Mouse (Mus musculus) thymus, adult 2 months (tissue): ENCODE results near the gene Prlhr. TPM values are rescaled to one million over a fixed set of nuclear protein-coding genes. Genes with fewer than 3 reads are reported as not detected.

Experiments used
- DNase-seq: peaks from one replicate; pipeline ENCODE4 v3.0.0; 2021
- H3K27ac ChIP-seq: fragments of 200-500 bp; 2 replicates; pipeline ENCODE4 v1.5.1; 2012; ENCODE audit warnings: low read length, control low read depth; ENCODE audit not compliant: control insufficient read depth, insufficient read depth
- H3K27me3 ChIP-seq: fragments of 200-500 bp; 2 replicates; pipeline ENCODE4 v1.6.1; 2012; ENCODE audit warnings: mild to moderate bottlenecking, low read length, moderate library complexity, mixed read lengths; ENCODE audit not compliant: control insufficient read depth, insufficient read depth
- H3K36me3 ChIP-seq: fragments of 200-500 bp; 2 replicates; pipeline ENCODE4 v1.6.1; 2012; ENCODE audit warnings: mild to moderate bottlenecking, low read length, moderate library complexity; ENCODE audit not compliant: control insufficient read depth, insufficient read depth
- H3K4me1 ChIP-seq: fragments of 200-500 bp; replicated peaks from 2 replicates; pipeline ENCODE4 v1.6.1; 2012; ENCODE audit warnings: low read length; ENCODE audit not compliant: control insufficient read depth, insufficient read depth
- H3K4me3 ChIP-seq: fragments of 200-500 bp; 2 replicates; pipeline ENCODE4 v1.5.1; 2012; ENCODE audit warnings: mild to moderate bottlenecking, low read length, control low read depth, moderate library complexity; ENCODE audit not compliant: control insufficient read depth, insufficient read depth
- CTCF ChIP-seq: fragments of 200-500 bp; IDR thresholded peaks from 2 replicates; pipeline ENCODE4 v1.5.1; 2012; ENCODE audit warnings: mild to moderate bottlenecking, control low read depth, low read length, moderate library complexity, borderline replicate concordance; ENCODE audit not compliant: control insufficient read depth, poor library complexity, insufficient read depth; ENCODE audit errors: extremely low read depth
- POLR2A ChIP-seq: fragments of 200-500 bp; IDR thresholded peaks from 2 replicates; pipeline ENCODE4 v1.6.1; 2012; ENCODE audit warnings: mild to moderate bottlenecking, low read length, control low read depth, moderate library complexity; ENCODE audit not compliant: control insufficient read depth, poor library complexity, insufficient read depth; ENCODE audit errors: extremely low read depth
- WGBS: fragments of 180-500 bp; shearing (Covaris S2); methylation state at CpG from one replicate; pipeline ENCODE4 v1.1.7; 2018; 5-methylcytosine and 5-hydroxymethylcytosine counted together
- polyA plus RNA-seq: library from polyadenylated mRNA; depleted of rRNA; stranded (reverse); fragments of >200 nt; gene quantifications from 2 replicates; pipeline ENCODE4 v1.2.3, GENCODE M21; 2012

Gene Prlhr
- polyA plus RNA-seq, 1 experiment = 0.08 TPM

GRCm38 (mm10) chr19:60463440-60463839, 4.7 kb downstream of the Prlhr start:
- no peaks in the 10 kb centered on the region for H3K36me3 ChIP-seq
- no peak for TF ChIP-seq CTCF
- TF ChIP-seq POLR2A = no peak
- no peaks in the 10 kb centered on the region; the same call in 1 of the 2 replicates for H3K27me3 ChIP-seq
- H3K4me1 ChIP-seq = peaks cover 3% of the 10 kb centered on the region; the same call in 1 of the 2 replicates
- WGBS = 90% methylated on average over 3 of the region's 3 CpGs
- H3K27ac ChIP-seq = no peak overlapping the region
- H3K4me3 ChIP-seq = no peak overlapping the region
- DNase-seq = no peak

DNA sequence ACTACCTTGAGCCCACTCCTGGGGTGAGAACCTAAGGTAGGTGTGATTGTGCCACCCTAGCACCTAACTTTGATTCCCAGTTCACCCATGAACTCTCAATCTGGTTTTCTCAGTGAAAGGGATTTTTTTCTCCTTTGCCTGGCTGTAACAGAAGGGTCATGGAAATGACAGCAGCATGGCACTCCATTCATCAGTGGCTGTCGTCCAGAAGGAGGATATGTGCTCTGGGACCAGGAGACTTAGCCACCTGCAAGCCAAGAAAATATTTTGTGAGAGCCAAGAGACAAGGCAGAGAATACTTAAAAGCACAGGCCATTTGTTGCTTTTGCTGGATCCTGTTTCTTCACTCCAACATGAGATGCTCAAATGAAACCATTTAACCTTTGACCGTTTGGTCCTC, 6.6 kb downstream of the Prlhr start:
- Histone ChIP-seq H3K36me3 (no peaks in the 10 kb centered on the region), H3K27me3 (no peaks in the 10 kb centered on the region), H3K4me1 (no peaks in the 10 kb centered on the region), H3K4me3 (no peak overlapping the region), H3K27ac (no peak overlapping the region)
- DNase-seq = no peak
- no peak for TF ChIP-seq CTCF
- no peak for TF ChIP-seq POLR2A
- WGBS = 81% methylated on average over 2 of the region's 2 CpGs

DNA sequence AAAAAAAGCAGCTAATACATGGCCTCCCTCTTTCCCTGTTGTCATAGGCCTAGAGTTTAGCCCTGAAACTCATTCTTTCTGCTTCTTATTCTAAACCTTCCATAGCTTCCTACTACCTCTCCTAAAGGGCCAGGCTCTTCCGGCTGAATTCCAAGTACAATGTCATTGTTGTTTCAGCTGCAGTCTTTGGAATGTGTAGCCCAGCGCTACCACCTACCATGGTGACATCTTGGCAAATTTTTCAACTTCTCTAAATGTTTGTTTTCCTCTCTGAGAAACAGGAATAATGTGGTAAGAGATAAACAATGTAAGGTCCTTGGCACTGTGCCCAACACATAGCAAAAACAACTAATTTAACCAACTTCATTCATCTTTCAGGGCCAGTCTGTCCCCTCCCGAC, 8.4 kb downstream of the Prlhr start:
- no peak for TF ChIP-seq POLR2A
- TF ChIP-seq CTCF = no peak
- Histone ChIP-seq H3K27ac (no peak overlapping the region), H3K4me3 (no peak overlapping the region), H3K4me1 (no peaks in the 10 kb centered on the region), H3K36me3 (no peaks in the 10 kb centered on the region), H3K27me3 (no peaks in the 10 kb centered on the region)
- WGBS = 33% methylated on average over 3 of the region's 3 CpGs
- no peak for DNase-seq

GRCm38 (mm10) chr19:60459071-60459470, 9.0 kb downstream of the Prlhr start:
- 88% methylated on average over 2 of the region's 2 CpGs for WGBS
- DNase-seq = no peak
- no peak overlapping the region for H3K4me3 ChIP-seq

DNA sequence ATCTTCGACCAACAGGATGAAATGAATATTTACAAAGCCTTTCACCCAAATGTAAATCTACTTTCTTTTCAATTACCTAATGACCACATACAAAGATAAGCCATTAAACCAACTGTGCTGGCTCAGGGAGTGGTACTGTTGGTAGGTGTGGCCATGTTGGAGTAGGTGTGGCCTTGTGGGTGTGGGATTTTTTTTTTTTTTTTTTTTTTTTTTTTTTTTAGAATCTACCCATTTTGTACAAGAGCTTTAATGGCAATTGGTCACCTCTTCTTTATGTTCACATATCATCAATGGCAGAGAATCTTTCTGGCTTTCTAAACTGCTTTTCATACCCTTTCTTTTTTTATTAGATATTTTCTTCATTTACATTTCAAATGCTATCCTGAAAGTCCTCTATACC, 12.3 kb downstream of the Prlhr start:
- Histone ChIP-seq H3K27me3 (no peaks in the 10 kb centered on the region), H3K4me3 (no peak overlapping the region), H3K4me1 (no peaks in the 10 kb centered on the region), H3K27ac (no peak overlapping the region), H3K36me3 (no peaks in the 10 kb centered on the region)
- 93% methylated on average over 1 of the region's 1 CpGs for WGBS
- TF ChIP-seq CTCF (no peak), POLR2A (no peak)
- DNase-seq = no peak

More at GRCm38 (mm10) chr19:60459071-60459470, 9.0 kb downstream of the Prlhr start:
- H3K36me3 ChIP-seq = no peaks in the 10 kb centered on the region
- TF ChIP-seq POLR2A (no peak), CTCF (no peak)
- H3K27me3 ChIP-seq = no peaks in the 10 kb centered on the region
- no peaks in the 10 kb centered on the region for H3K4me1 ChIP-seq
- no peak overlapping the region for H3K27ac ChIP-seq

DNA sequence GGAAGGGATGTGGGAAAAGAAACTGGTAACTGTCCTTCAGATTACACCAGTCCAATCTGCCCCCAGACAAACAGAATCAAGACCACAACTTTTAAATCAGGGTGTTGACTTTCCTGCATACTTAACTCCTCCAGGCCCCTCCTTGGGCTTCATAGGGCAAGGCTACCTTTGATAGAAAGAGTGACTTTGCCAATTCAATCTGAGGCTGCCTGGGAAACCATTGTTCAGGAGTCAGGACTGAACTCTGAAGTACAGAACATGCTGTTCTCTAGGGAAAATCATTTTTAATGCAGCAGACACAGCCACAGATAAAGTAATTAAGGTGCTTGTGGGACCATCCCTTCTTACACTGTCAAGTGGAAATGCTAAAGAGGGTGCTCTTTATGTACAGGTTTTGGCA, 27.6 kb downstream of the Prlhr start:
- DNase-seq = no peak
- TF ChIP-seq POLR2A (no peak), CTCF (no peak)

GRCm38 (mm10) chr19:60440083-60440482, 28.0 kb downstream of the Prlhr start:
- Histone ChIP-seq H3K4me3 (no peak overlapping the region), H3K27me3 (no peaks in the 10 kb centered on the region), H3K36me3 (no peaks in the 10 kb centered on the region), H3K27ac (no peak overlapping the region), H3K4me1 (no peaks in the 10 kb centered on the region)
- no peak for TF ChIP-seq POLR2A
- DNase-seq = no peak
- WGBS = 78% methylated on average over 5 of the region's 5 CpGs

More for the DNA sequence above, 27.6 kb downstream of the Prlhr start:
- no peak overlapping the region for H3K27ac ChIP-seq
- H3K36me3 ChIP-seq = no peaks in the 10 kb centered on the region
- no peaks in the 10 kb centered on the region for H3K4me1 ChIP-seq
- H3K4me3 ChIP-seq = no peak overlapping the region
- no peaks in the 10 kb centered on the region for H3K27me3 ChIP-seq
